Mouse (Mus musculus) right cerebral cortex, postnatal 36 days (tissue): ENCODE results near the gene Ctsl.

Experiments used
- DNase-seq, 2 experiments: peaks; one replicate each; pipeline ENCODE4 v3.0.0; 2022; ENCODE audit warnings: low spot score in 2 of 2, mixed read lengths in 1 of 2

Gene Ctsl

DNA sequence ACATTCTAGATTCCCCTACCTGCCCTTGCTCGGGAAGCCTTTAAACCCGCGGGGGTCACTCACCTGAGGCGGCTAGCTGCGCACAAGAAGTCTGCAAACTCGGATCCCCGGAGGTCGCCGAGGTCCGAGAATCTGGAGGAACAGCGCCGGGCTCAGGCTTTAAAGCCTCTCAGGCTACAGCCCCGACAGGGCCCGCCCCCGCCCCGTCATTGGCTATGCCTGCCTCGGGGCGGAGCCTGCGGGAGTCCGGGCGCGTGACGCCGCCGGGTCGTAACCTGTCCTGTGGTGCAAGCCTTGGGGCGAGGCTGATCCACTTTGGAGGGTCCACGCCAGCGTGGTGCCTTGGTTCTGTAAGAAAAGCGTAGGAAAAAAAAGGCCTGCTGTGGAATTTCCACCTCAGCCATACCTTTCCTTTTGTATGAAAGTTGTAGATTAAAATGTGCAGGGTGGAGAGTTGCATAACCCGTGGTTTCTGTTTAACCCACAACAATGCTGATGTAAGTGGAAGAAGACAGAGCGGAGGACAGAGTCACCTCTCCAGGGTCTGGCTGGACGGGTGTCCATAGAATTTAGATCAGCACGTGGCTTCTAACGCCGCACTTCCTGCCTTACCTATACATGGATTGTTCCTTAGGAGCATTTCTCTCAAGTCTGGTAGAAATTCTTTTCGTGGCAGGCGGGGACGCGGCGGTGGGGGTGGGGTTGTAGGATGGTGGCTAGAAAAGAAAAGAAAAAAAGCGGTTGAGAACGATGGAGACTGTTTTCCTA lies at the start of gene Ctsl:
Ctsl (minus strand) TSS at position 718 of the 768 bp plus-strand sequence.
- peak; percentile 89 to 92 for DNase-seq

DNA sequence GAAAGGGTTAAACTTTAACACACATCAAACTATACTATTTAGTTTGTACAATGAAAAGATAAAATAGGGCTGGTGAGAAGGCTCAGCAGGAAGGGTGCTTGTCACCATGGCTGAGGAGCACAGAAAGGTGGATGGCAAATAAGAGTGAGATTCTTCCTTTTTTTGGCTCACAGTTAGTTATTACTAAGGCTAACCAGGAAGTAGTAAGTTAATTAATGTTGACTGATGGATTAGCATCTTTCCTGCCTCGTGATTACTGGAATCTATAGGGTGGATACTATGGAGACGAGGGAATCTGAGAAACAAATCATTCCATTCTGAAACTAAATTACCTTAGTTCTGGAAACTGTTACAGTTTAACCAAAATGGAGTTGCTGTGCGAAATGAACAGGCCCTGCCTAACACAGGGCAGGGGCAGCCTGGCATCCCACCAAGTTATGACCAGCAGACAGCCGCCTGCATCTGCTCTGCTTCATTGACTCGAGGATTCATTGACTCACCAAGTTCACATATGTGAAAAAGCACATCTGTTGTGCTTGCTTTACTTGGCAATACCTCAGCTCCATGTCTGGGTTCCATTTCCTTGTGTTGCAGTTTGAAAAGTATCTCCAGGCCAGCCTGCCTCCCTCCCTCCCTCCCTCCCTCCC lies 46.4 kb upstream of the Ctsl start:
- DNase-seq, result no peak

DNA sequence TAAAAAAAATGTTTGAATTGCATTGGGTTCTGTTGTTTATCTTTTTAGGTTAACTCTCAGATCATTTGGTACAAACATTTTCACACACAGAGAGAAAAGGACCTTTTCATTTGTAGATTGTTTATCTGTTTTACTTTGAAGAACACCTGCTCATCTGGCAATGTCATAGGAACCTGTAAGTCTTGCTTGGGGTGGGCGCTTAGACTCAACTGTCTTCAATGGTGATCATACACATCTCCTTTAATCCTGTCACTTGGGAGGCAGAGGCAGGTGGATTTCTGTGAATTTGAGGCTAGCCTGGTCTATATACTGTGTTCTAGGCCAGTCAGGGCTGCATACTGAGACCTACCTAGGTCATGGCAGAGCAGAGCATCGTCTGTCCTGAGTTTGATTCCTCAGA lies 45.0 kb upstream of the Ctsl start:
- no peak for DNase-seq

DNA sequence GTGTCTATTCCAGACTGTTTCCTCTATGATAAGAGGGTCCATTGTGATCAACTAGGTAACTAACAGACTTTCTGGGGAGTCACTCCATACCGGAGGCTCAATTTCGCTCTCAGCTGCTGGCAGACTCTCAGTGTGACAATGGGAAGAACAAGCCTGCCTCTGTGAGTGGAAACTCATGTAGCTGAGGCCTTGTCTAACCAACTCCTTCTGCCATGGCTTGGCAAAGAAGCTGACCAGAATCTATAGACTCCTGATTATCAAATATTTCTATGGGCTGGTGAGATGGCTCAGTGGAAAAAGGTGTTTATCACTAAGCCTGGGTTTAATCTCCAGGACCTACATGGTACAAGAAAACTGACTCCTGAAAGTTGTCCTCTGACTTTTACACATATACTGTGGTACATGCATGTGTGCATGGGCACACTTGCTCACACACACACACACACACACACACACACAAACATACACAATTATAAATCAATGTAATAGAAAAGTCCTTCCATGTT lies 42.1 kb upstream of the Ctsl start:
- DNase-seq, result no peak

DNA sequence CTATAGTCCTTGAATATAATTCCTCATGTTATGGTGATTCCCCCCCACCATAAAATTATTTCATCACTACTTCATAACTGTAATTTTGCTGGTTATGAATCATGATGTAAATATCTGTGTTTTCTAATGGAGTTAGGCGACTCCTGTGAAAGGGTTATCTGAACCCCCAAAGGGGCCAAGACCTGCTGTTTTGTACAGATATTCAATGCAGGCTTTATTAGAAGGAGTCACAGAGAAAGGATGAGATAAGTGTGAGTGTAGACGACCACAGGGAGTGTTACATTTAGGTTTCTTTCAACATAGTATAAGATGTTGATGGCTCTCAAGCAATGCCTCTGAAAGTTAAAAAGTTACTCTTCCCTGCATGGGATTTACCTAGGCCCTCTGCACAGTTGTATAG lies 40.6 kb upstream of the Ctsl start:
- no peak for DNase-seq

DNA sequence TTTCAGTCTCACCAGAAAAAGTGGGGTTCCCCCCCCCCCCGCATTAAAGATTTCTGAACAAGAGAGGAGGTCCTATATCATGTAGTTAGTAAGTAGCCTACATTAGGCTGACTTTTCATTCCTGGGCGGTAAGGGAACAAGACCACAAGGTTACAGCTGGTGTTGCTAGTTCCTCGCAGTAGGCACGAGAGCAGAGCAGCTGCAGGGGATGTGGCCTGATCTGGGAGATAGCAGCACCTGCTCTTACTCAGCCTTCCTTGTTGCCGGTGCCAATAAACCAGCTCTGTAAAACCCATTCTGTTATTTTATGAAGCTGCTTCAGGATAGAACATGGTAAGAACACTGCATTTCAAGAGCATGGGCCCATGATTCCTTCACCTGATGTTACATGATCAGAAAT lies 39.9 kb upstream of the Ctsl start:
- DNase-seq, result no peak

DNA sequence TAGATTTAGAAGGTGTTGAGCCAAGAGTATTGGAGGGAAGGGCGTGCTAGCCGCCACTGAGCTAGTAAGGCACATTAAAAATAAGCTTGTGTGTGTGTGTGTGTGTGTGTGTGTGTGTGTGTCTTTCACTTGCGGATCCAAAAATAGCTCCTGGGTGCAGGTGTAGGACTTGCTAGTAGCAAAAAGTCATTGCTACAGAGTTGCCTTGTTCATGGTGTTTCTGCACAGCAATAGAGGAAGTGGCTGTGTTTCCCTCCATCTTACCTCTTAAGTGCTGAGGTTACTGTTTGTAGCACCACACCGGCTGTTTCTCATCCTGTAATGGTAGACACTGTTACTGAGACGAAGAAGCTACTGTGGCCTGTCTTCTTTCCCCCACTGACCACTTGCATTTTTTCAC lies 37.3 kb upstream of the Ctsl start:
- no peak for DNase-seq

DNA sequence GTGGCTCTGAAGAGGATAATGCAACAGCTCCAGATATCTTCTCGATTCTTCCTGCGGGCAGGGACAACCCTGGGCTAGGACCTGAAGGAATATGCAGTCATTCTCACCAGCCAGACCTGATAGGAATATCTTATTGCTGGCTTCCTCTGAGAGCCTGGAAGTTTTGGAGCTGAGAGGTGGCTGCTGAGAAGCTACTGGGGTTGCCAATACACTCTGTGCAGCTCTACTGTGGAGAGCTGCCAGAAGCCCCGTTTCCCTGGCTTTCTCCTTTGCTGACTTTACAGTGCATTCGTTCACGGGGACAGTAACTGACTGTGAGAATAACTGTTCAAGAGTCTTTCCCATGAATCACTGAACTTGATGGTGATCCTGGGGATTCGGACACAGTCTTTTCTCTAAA lies 34.9 kb upstream of the Ctsl start:
- no peak for DNase-seq

DNA sequence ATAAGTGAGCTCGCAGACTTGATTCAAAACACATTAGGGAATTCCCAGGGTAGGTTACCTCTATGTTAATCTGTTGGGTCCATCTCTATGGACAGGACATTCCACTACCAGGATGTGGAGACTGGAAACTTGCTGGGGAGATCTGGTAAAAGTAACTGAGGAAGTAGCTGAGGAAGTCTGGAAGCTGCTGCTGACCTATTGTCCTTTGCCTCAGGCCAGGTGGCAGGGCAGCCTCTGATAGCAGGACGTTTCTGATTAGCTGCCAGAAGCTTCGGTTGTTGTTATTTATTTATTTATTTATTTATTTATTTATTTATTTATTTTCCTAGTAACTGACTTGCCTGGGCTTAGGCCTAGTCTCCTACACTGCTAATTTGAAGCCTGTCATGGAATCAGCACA lies 32.8 kb upstream of the Ctsl start:
- no peak for DNase-seq

DNA sequence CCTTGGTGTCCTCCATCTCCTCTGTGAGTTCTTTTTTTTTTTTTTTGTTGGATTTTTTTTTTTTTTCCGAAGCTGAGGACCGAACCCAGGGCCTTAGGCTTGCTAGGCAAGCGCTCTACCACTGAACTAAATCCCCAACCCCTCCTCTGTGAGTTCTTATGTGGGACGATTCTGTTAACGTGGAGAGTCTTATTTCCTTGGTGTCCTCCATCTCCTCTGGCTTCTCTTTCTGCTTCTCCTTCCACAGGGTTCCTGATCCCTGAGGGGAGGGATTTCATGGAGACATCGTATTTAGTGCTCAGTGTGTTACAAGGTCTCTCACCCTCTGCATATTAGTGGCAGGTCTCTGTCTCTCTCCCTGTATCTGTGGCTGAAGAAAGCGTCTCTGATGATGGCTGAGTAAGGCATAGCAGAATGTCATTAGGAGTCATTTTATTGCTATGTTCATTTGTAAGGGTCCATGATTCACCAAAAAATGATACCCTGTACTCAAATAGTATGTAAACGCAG lies 32.3 kb upstream of the Ctsl start:
- DNase-seq, result no peak

DNA sequence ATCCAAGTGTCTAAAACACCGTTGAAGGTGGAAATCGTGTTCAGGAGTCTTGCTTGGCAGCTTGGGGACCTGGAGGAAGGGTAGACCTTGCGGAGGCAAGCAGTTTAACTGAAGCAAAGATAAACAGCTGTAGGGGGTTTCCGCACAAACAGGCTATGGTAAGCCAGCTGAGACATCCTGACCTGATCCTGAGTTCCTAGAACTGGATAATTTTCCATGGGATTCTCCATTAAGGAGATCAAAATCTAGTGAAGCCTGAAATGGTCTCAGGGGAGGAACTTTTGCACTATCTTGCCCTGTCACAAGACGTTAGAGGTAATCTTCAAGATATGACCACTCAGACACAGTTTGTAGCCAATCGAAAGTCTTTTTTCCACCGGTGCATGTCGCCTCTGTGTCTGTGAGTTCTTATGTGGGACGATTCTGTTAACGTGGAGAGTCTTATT lies 31.8 kb upstream of the Ctsl start:
- DNase-seq, result no peak

DNA sequence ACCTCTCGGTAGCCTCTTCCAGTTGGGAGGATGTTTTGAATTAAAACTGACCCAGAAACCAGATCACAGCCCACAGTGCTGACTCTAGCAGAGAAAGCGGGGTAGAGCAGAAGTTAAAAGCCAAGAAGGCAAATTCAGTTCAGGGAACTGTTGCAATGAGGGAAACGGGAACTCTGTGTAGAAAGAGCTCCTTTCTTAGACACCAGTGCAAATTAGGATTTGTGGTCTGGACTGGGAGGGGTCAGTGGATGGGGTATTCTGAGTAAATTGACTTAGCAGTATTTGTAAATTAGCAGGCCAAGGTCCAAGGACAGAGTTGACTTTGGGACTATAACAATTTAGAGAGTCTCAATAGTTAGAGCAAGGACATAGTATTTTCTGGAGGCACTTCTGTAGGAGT lies 31.3 kb upstream of the Ctsl start:
- no peak for DNase-seq

DNA sequence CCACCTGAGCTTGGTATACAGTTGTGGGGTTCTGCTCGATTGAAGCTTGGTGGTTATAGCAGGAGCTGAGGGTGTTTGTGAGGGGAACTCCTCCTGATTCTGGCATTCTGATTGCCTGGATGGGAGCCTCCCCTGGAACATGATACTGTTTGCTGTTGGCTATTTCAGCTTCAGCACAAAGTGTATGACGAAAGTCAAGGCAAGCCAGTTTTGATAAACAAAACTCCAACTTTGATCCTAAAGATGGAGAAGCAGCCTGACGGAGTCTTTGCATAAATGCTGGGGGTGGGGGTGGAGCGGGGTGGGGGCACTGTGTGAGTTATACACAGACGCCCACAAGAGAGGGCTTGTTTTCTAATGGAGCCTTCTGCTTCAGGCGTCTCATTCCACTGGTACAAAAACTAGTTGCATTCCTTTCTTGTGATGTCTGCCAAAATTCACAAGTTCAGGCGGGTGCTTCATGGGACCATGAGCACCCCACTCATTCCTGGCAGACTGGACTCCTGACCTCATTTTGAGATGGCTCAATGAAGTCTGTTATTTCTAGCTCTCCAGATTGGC lies 30.2 kb upstream of the Ctsl start:
- no peak for DNase-seq

DNA sequence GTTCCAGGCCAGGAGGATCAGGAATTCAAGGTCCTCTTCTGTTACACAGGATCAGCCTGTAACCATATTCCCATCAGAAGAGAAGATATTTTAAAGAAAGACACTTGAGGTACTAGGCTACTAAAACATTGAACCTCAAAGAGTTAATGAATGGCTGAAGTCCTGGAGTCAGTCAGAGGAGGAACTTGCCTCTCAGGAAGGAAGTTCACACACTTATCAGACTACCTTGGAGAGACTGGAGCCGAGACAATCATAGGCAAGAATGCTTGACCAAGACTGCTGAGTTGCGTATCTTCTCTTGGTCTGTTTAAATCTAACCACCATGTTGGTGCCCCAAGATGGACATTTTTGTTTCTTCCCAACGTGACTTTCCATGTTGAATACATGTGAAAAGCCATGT lies 29.2 kb upstream of the Ctsl start:
- DNase-seq, result no peak

DNA sequence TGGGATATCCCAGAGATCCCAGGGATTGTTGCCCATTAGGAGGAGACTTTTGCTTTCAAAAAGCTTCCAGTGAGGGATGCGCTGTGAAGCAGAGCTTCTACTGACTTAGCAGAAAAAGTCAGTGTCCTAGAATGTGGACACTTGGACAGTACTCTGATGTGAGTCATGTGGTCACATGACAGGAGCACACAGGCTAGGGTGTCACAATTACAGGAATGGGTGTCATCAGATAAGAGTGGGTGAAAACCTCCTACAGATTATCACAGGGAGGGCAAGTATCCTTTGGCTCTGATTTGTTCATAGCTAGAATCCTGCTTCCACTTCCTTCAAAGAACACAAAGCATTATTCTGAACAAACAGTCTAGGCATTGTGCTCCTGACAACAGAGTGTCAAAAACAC lies 27.4 kb upstream of the Ctsl start:
- no peak for DNase-seq

DNA sequence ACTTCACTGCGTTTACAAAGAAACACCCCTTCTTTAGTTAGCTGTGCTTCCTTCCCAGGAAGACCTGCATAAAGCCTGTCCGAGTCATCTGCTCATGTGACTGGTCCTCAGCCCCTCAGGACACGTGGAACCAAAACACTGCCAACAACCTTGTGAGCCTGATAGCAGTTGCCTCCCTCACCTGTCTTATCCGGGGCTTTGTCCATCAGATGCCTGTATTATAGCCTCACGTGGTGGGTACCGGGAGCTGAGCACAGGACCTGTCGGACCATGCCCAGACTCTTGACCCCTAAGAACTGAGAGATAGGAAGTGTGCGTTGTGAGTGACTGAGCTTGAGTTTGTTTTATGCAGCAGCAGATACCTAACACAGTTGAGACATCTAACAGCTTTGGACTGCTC lies 26.3 kb upstream of the Ctsl start:
- DNase-seq, result no peak

DNA sequence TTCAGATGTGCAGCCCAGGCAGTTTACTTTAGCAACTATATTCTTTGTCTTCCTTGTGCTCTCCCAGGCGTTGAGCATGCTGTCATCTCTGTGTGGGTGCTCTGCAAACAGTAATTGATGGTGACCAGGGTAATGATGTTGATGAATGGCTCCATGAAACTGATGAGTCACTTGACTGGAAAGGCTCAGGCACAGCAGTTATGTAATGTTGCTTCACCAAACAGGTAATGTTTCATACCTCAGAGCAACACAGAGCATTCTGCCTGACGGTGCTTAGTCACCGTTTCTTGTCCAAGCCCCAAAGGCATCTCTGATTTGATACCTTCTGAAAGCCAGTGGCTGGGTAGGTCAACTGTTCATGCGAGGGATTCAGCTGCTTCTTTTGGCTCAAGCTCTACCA lies 17.7 kb upstream of the Ctsl start:
- DNase-seq, result no peak

DNA sequence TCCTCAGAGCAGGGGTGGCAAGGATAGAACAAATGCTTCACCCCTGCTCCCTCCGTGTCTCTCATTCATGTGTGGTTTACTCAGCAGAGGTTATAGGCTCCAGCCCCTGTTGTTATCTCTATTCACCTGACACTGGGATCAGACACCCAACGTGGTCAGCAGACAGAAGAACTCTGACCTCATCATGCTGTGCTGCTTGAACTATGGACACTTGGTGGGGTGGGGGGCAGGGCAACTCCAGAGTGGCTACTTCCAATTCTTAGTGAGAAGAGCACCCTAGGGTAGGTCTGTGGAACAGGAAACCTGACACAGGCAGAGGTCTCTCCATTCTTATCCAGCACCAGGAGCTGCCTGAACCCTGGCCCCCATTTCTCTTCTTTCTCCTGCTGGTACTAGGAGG lies 15.4 kb upstream of the Ctsl start:
- no peak for DNase-seq

DNA sequence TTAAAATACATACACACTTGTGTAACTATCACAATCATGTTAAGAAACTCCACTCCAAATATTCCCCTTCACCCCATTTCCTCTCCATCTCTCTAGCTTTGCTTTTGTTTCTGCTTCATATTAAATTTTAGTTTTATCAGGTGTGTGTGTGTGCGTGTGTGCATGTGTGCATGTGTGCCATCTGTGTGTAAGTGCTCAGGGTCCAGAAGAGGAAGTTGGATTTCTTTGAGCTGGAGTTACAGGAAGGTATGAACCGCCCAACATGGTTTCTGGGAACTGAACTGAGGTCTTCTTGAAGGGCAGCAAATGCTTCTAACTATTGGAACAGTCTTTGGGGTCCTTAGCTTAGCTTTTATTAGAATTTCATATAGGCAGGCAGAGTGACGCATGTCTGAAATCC lies 14.2 kb upstream of the Ctsl start:
- no peak for DNase-seq

DNA sequence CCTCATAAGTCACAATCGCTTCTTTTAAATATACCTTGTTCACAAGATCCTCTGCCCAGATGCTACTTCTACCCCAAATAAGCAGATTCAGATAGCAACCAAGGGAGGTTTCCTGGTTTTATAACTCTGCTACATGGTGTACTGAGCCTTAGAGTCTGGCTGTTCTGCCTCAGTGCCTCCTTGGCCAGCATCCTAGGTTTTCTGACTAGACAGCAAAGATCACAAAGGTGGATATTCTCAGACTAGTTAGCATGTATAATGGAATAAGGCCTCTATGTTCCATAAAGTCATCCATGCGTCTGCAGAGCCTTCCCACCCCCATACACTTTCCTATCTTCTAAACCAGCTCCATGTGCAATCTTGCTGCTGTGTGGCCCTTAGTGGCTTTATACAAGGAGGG lies 9.6 kb upstream of the Ctsl start:
- no peak for DNase-seq

DNA sequence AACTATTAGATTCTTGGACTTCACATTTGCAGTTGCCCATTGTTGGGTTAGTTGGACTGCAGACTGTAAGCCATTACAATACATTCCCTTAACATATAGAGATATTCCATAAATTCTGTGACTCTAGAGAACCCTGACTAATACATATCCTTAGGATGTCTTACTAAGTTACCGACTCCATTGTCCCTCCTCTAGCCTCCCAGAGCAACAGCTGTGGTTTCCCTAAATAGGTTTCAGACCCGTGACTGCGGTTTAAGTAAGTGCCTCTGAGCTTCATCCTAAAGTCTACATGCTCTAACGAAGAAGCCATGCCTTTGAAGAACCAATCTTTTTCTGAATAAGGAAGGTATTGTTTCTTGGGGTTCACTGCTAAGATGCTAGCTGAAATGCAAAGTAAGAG lies 7.9 kb upstream of the Ctsl start:
- no peak for DNase-seq

DNA sequence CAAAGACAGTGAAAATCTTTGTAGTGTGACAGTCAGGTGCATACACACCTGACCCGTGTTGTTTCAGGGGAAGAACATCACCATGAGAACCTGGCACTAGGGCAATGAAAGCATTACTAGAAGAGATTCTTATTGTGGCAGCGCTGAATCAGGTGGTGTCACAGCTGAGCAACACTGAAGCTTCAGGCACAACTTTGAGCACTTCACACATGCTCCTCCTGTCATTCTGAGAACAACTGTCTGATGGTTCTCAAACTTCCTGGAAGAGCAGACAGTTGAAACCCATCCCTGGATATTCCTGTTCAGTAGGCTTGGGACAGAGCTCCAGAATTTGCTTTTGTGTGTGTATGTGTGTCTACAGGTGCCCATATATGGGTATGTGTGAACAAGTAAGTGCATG lies 5.8 kb upstream of the Ctsl start:
- DNase-seq, result no peak

DNA sequence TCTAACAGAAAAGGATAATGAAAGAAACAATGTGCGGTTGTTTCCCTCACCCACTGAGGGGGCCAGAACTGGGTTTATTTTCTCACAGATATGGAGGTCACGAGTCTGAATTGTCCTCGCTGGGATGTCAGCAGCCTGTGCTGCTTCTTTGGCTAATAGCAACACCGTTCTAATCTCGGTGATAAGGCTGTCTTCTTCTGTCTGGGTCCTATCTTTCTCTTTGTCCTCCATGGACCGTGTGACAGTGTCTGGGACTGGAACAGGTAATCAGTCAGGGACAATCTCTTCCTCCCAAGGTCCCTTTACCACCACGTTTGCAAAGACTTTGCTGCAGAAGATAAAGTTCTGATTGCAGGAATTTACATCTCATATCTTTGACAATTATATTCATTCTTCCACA lies 4.5 kb upstream of the Ctsl start:
- no peak for DNase-seq
